Mouse (Mus musculus): ENCODE data around the gene Neo1.

Gene Neo1

DNA sequence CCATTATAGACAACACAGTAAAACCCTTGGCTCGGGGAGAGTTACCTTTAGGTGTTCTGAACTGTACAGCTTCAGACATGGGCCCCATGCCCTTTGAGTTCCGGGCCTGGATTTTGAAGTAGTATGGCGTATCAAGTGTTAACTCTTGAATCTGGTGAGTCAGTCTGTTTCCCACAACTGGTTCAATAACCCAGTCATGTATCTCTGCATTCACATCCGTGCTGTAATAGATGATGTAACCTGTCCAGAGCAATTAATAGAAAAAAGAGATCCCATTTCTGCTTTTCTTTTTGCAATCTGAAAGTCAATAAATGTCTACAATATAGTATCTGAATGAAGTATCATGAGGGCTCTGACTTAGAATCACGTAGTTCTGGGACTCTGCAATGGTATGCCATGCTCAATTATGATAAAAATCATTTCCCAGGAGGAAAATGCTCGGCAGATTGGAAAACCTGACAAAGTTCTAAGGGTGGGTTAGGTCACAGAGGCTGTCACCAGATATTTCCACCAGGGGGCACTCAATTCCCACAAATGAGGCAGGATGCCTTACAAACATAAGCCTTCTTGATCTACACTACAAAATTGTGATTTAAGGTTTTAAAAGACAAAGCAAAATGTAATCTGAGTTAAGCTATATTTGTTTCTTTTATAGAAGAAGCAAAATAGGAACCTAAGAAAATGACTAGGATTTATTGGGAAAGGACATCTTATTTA is 133.2 kb downstream of the Neo1 start:
- peak; percentile 75 for DNase-seq (ENCODE audit: low read depth, low spot score)
- Histone ChIP-seq H3K36me3 (ENCODE audit: control insufficient read depth, insufficient read depth, low read length, poor library complexity, severe bottlenecking) (no peaks in the 10 kb centered on the region), H3K27me3 (ENCODE audit: control insufficient read depth, insufficient read depth, low read length, poor library complexity, severe bottlenecking) (no peaks in the 10 kb centered on the region)

DNA sequence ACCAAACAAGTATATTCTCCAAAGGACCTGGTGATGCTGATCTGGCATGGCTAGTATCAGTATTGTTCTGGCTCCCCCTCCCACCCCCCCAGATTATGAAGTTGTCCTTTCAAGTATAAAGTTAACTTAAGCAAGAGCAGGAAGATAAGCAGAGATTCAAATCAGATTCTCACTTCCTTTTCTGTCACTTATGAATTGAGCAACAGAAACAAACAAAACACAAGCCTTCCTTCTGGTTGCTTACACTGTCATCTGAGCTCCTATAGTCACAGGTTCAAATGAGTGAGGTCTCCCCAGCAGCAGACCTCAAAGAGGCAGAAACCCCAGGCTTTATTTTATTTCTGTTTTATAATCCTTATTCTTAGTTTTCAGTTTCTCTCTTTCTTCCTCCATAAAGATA is 136.6 kb downstream of the Neo1 start:
- DNase-seq (ENCODE audit: low read depth, low spot score) = peak; percentile 39
- no peaks in the 10 kb centered on the region for H3K27me3 ChIP-seq (ENCODE audit: control insufficient read depth, insufficient read depth, low read length, poor library complexity, severe bottlenecking)
- no peaks in the 10 kb centered on the region for H3K36me3 ChIP-seq (ENCODE audit: control insufficient read depth, insufficient read depth, low read length, poor library complexity, severe bottlenecking)

DNA sequence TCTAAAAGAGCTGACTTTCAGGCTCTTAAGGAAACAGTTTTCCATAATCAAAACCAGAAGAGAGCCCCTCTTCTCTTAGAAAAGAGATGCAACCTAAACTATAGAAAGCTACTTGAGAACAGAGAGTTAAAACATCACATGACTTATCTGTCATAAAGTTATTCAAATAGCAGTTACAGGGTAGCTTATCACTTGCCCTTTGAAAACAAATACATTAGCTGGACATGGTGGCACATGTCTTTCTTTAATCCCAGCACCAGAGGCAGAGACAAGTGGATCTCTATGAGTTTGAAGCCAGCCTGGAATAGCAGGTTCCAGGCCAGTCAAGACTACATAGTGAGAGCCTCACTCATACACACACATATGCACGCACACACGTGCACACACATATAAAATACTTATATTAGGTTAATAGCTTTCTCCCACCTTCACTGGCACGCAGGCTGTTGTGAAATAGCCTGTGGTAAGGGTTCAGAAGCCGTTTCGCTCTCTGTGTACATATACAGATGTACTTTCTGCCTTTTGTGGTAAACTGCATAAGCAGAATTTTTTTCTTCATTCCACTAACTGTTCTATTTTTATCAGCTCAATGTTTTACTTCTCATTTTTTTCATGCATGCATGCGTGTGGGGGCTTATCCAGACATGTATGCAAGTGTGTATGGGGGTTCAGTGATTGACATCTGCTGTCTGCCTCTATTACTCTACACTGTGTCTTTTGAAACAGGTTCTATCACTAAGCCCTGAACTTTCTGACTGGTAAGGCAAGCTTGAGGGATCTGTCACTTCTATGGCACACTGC is 144.2 kb downstream of the Neo1 start:
- no peak for DNase-seq (ENCODE audit: low read depth, low spot score)
- Histone ChIP-seq H3K27me3 (ENCODE audit: control insufficient read depth, insufficient read depth, low read length, poor library complexity, severe bottlenecking) (no peaks in the 10 kb centered on the region), H3K36me3 (ENCODE audit: control insufficient read depth, insufficient read depth, low read length, poor library complexity, severe bottlenecking) (no peaks in the 10 kb centered on the region)

GRCm38 (mm10) chr9:58890893-58891292 is 145.3 kb downstream of the Neo1 start:
- no peaks in the 10 kb centered on the region for H3K27me3 ChIP-seq (ENCODE audit: control insufficient read depth, insufficient read depth, low read length, poor library complexity, severe bottlenecking)
- H3K36me3 ChIP-seq (ENCODE audit: control insufficient read depth, insufficient read depth, low read length, poor library complexity, severe bottlenecking) = no peaks in the 10 kb centered on the region
- DNase-seq (ENCODE audit: low read depth, low spot score) = no peak

DNA sequence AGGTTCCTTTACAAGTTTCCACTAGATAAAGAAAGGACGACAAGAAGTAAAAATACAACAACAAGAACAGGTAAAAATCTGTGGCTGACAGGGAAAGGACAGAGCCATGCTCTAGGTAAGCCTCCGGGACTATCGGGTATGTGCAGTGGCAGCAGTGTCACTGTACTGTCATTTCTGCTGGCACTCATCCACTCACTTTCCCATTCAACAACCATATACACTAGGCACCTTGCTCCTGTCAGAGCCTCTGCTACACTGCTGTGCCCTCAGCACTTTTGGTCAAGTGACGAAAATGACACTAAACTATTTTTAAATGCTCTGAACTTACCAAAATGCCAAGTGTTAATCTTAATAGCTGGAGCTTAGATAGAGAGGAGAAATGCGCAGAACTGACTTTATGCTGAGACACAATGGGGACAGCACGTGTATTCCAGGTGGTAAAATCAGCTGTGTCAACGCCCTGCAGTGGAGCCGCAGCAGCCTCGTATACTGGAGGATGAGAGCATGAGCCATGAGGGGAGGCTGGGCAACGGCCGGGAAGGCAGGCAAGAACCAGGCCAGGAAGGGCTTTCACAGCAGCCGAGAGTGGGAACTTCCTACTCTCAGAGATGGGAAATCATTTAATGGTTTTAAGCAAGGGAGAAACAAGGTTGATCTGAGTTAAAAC is 146.3 kb downstream of the Neo1 start:
- no peak for DNase-seq (ENCODE audit: low read depth, low spot score)
- H3K36me3 ChIP-seq (ENCODE audit: control insufficient read depth, insufficient read depth, low read length, poor library complexity, severe bottlenecking) = no peaks in the 10 kb centered on the region
- no peaks in the 10 kb centered on the region for H3K27me3 ChIP-seq (ENCODE audit: control insufficient read depth, insufficient read depth, low read length, poor library complexity, severe bottlenecking)

DNA sequence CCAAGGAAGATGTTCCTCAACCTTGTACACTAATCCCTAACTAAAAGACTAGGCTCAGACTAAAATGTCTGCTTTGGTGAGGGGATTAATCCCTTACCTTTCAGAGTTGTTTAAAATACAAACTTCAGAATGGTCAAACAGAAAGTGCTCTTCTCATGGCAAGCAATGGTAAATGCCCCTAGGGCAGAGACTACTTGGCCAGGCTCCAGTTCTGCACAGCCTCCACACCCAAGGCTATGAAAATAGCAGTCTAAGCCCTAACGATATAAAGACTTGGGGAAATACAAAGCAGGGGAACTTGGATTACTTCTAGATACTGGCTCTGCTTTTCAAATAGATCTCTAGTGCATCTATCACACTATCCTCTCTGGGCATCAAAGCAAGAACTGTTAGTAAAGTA is 153.6 kb downstream of the Neo1 start:
- Histone ChIP-seq H3K36me3 (ENCODE audit: control insufficient read depth, insufficient read depth, low read length, poor library complexity, severe bottlenecking) (no peaks in the 10 kb centered on the region), H3K27me3 (ENCODE audit: control insufficient read depth, insufficient read depth, low read length, poor library complexity, severe bottlenecking) (no peaks in the 10 kb centered on the region)
- DNase-seq (ENCODE audit: low read depth, low spot score) = no peak

GRCm38 (mm10) chr9:58879836-58880235 is 156.4 kb downstream of the Neo1 start:
- no peak for DNase-seq (ENCODE audit: low read depth, low spot score)
- no peaks in the 10 kb centered on the region for H3K27me3 ChIP-seq (ENCODE audit: control insufficient read depth, insufficient read depth, low read length, poor library complexity, severe bottlenecking)
- H3K36me3 ChIP-seq (ENCODE audit: control insufficient read depth, insufficient read depth, low read length, poor library complexity, severe bottlenecking) = no peaks in the 10 kb centered on the region

GRCm38 (mm10) chr9:58876946-58877625 is 159.2 kb downstream of the Neo1 start:
- Histone ChIP-seq H3K36me3 (ENCODE audit: control insufficient read depth, insufficient read depth, low read length, poor library complexity, severe bottlenecking) (no peaks in the 10 kb centered on the region), H3K27me3 (ENCODE audit: control insufficient read depth, insufficient read depth, low read length, poor library complexity, severe bottlenecking) (no peaks in the 10 kb centered on the region)
- DNase-seq (ENCODE audit: low read depth, low spot score) = no peak

DNA sequence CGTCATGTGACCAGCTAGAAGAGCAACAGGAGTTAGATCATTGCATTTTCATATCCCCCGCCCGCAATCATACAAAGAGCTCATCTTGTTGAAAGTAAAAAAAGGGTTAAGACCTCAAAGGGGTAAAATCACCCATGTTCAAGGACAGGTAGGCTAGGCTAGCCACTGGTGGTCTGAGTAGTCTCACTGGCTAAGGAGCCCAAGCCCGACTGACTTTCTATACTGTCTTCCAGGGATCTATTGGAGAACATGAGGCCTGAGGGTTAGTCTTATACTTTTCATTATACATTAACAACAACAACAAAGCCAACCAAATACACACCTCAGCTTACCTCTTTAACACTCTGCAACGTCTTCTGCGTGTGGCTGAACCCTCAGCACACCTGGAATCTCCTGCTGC is 160.8 kb downstream of the Neo1 start:
- H3K27me3 ChIP-seq (ENCODE audit: control insufficient read depth, insufficient read depth, low read length, poor library complexity, severe bottlenecking) = no peaks in the 10 kb centered on the region
- H3K36me3 ChIP-seq (ENCODE audit: control insufficient read depth, insufficient read depth, low read length, poor library complexity, severe bottlenecking) = no peaks in the 10 kb centered on the region
- DNase-seq (ENCODE audit: low read depth, low spot score) = no peak

DNA sequence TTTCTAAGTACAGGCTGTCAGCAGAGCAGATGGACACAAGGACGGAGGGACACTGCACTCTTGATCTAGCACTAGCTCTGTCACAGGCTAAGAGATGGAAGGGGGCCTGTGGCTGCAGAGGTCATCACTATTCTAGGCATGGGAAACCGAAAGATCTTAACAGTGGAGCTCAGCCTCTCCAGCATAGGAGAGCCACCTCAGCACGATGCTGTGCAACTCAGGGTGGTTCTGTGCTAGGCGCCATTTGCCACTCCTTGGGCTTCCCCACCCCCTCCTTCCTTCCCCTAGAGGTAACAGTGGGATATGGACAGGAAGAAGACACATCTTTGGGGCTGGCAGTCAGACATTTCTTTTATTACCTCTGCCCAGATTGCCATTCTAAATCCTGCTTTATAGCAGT is 161.9 kb downstream of the Neo1 start:
- DNase-seq (ENCODE audit: low read depth, low spot score) = no peak
- no peaks in the 10 kb centered on the region for H3K36me3 ChIP-seq (ENCODE audit: control insufficient read depth, insufficient read depth, low read length, poor library complexity, severe bottlenecking)
- no peaks in the 10 kb centered on the region for H3K27me3 ChIP-seq (ENCODE audit: control insufficient read depth, insufficient read depth, low read length, poor library complexity, severe bottlenecking)

- Histone ChIP-seq H3K36me3 (ENCODE audit: control insufficient read depth, insufficient read depth, low read length, poor library complexity, severe bottlenecking) (no peaks in the 10 kb centered on the region), H3K27me3 (ENCODE audit: control insufficient read depth, insufficient read depth, low read length, poor library complexity, severe bottlenecking) (no peaks in the 10 kb centered on the region)
- peak; percentile 56 for DNase-seq (ENCODE audit: low read depth, low spot score)
Observed at GRCm38 (mm10) chr9:58873541-58874324, 162.5 kb downstream of the Neo1 start.

GRCm38 (mm10) chr9:58871141-58871540 is 165.1 kb downstream of the Neo1 start:
- Histone ChIP-seq H3K36me3 (ENCODE audit: control insufficient read depth, insufficient read depth, low read length, poor library complexity, severe bottlenecking) (no peaks in the 10 kb centered on the region), H3K27me3 (ENCODE audit: control insufficient read depth, insufficient read depth, low read length, poor library complexity, severe bottlenecking) (no peaks in the 10 kb centered on the region)
- no peak for DNase-seq (ENCODE audit: low read depth, low spot score)

GRCm38 (mm10) chr9:58863826-58864225 is 172.4 kb downstream of the Neo1 start:
- no peak for DNase-seq (ENCODE audit: low read depth, low spot score)
- Histone ChIP-seq H3K27me3 (ENCODE audit: control insufficient read depth, insufficient read depth, low read length, poor library complexity, severe bottlenecking) (no peaks in the 10 kb centered on the region), H3K36me3 (ENCODE audit: control insufficient read depth, insufficient read depth, low read length, poor library complexity, severe bottlenecking) (no peaks in the 10 kb centered on the region)

DNA sequence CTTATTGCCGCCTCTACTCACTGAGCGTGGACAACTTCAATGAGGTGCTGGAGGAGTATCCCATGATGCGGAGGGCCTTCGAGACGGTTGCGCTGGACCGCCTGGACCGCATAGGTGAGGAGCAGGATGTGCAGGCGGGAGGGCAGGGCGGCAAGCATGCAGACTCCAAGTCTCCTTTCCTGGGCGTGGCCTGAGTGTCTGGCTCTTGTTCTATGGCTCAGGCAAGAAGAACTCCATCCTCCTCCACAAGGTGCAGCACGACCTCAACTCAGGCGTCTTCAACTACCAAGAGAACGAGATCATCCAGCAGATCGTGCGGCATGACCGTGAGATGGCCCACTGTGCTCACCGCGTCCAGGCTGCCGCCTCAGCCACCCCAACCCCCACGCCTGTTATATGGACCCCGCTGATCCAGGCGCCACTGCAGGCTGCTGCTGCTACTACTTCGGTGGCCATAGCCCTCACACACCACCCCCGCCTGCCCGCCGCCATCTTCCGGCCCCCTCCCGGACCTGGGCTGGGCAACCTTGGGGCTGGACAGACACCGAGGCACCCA is 177.1 kb downstream of the Neo1 start:
- Histone ChIP-seq H3K27me3 (ENCODE audit: control insufficient read depth, insufficient read depth, low read length, poor library complexity, severe bottlenecking) (no peaks in the 10 kb centered on the region), H3K36me3 (ENCODE audit: control insufficient read depth, insufficient read depth, low read length, poor library complexity, severe bottlenecking) (no peaks in the 10 kb centered on the region)
- DNase-seq (ENCODE audit: low read depth, low spot score) = no peak

Data from splenic B cell, adult 2 months (primary cell).